Mouse (Mus musculus): ENCODE results near the gene Tcf19.
A peak's percentile ranks its signal among the peaks of the same experiment; 100 is the strongest.

The Tcf19 gene

GRCm38 (mm10) chr17:35516652-35517500 lies at the start of gene Tcf19, which contains the start of gene Cchcr1:
TSS of gene Tcf19 (minus strand) at chr17:35516824.
TSS of gene Cchcr1 (plus strand) at chr17:35517100.
- peak; percentile 93 to 97 for DNase-seq (ENCODE audit: low spot score in 2 of 2)

GRCm38 (mm10) chr17:35558216-35558615 lies 41.6 kb upstream of the Tcf19 start:
- DNase-seq (ENCODE audit: low spot score in 2 of 2) = no peak

GRCm38 (mm10) chr17:35557351-35557750 lies 40.7 kb upstream of the Tcf19 start:
- no peak for DNase-seq (ENCODE audit: low spot score in 2 of 2)

DNA sequence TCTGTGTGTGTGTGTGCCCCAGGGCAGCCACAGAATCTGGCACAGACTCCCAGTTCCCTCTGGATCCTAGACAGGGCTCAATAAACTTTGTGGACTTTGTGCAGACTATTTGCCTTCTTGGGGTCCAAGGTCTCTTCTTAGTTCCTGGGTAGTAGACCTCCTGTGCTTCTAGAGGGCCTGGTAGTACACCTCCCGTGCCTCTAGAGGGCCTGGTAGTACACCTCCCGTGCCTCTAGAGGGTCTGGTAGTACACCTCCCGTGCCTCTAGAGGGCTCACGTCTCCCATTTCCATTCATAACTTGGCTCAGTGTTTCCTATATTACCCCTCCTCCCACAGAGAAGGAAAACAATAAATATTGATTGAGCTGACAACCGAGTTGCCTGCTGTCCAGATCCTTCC lies 40.2 kb upstream of the Tcf19 start:
- peak in 1 of 2 experiments; percentile 52 for DNase-seq (ENCODE audit: low spot score in 2 of 2)

- DNase-seq (ENCODE audit: low spot score in 2 of 2) = no peak
These were observed 39.7 kb upstream of the Tcf19 start for GRCm38 (mm10) chr17:35556186-35556765.

GRCm38 (mm10) chr17:35554761-35555397 lies 38.3 kb upstream of the Tcf19 start:
- no peak for DNase-seq (ENCODE audit: low spot score in 2 of 2)

GRCm38 (mm10) chr17:35554321-35554720 lies 37.7 kb upstream of the Tcf19 start:
- no peak for DNase-seq (ENCODE audit: low spot score in 2 of 2)

- DNase-seq (ENCODE audit: low spot score in 2 of 2) = no peak
These were observed 35.3 kb upstream of the Tcf19 start, which contains the start of gene Cdsn for GRCm38 (mm10) chr17:35551881-35552414. TSS of gene Cdsn (plus strand) at chr17:35552128.

DNA sequence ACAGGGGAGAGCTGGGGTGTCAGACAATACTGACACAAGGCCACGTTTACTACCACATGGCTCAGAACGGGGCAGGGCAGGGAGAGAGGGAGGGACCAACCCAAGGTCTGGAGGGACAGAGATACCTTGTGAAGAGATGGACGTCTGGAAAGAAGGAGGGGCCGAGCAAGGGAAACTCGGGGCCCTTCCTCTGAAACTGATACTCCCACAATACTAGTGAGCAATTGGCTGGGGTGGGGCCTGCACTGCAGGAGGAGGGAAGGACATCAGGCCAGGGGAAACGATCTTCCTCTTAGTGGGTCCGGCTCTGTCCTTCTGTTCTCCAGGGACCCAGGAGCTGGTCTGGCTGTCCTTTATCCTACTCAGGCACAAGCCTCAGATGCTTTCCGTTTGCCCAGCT lies 34.2 kb upstream of the Tcf19 start:
- DNase-seq (ENCODE audit: low spot score in 2 of 2) = no peak

- no peak for DNase-seq (ENCODE audit: low spot score in 2 of 2)
These were observed 33.5 kb upstream of the Tcf19 start for GRCm38 (mm10) chr17:35550143-35550494.

DNA sequence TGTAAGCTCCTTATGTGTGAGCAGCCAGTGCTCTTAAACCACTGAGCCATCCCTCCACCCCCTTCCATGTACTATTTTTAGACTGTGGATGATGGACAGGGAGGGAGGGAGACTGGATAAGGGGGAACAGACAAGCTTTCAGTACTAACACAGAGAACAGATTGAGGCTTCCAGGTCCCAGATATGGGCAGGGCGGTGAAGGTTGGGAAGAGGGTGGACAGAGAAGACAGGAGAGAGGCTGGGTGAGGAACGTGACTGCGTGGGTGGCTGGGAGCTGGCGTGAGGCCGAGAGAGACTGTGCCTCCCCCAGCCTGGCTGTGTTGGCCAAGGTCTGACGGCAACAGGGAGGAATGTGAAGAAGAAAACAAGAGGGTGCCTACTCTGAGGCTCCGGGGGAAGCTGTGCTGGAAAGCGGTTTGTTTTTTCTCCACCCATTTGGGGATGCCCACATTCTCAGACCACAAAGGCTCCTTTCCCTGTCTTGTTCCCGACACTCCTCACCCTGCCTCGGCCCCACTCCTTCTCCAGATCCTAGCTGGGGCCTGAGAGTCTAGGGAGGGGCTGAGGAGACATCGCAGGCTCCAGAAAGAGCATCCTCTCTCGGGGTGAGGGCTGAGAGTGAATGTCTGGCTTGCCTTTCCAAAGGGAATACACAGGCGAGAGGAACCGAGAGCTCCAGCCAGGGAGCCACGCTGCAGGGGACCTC lies 33.0 kb upstream of the Tcf19 start:
- no peak for DNase-seq (ENCODE audit: low spot score in 2 of 2)

DNA sequence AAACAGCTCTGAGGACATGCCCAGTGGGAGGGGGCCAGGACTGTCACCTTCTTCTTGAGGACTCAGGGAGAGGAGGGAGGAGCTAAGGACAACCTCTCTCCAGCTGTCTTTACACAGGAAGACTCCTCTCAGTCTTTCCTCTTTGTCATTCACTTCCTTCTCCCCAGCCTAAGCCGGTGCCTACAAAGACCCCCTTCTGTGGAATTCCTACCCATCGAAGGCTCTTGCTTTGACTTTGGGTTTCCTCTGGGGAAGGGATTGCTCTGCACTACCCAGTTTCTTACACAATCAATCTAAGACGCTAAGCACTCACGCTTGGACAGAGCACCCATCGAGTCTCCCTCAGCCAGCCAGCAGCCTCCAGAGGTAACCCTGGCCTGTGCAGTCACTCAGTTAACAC lies 32.0 kb upstream of the Tcf19 start:
- DNase-seq (ENCODE audit: low spot score in 2 of 2) = no peak

GRCm38 (mm10) chr17:35547465-35547864 lies 30.8 kb upstream of the Tcf19 start:
- DNase-seq (ENCODE audit: low spot score in 2 of 2) = no peak

DNA sequence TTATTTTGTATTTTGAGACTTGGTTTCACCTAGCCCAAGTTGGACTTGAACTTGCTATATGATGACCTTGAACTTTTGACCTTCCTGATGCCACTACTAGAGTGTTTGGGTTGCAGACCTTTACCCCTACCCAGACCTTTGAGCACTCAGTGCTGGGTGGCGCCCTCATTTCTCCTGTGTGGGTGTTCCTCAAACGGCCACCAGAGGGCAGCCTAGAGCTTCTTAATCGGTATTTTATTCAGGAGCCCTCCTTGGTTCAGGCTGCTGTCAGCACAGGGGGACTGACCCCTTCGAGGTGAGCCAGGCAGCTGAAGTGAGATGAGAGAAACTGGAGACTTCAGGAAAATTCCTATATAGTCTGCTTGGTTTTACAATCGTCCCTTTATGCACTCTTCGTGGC lies 28.1 kb upstream of the Tcf19 start:
- DNase-seq (ENCODE audit: low spot score in 2 of 2) = peak; percentile 32 to 66

GRCm38 (mm10) chr17:35544001-35544400 lies 27.4 kb upstream of the Tcf19 start:
- no peak for DNase-seq (ENCODE audit: low spot score in 2 of 2)

GRCm38 (mm10) chr17:35543412-35543861 lies 26.8 kb upstream of the Tcf19 start:
- no peak for DNase-seq (ENCODE audit: low spot score in 2 of 2)

- no peak for DNase-seq (ENCODE audit: low spot score in 2 of 2)
These were observed 26.3 kb upstream of the Tcf19 start for GRCm38 (mm10) chr17:35542761-35543411.

- no peak for DNase-seq (ENCODE audit: low spot score in 2 of 2)
These were observed 22.9 kb upstream of the Tcf19 start for GRCm38 (mm10) chr17:35539540-35539939.

- DNase-seq (ENCODE audit: low spot score in 2 of 2) = no peak
These were observed 21.9 kb upstream of the Tcf19 start for GRCm38 (mm10) chr17:35538476-35538875.

DNA sequence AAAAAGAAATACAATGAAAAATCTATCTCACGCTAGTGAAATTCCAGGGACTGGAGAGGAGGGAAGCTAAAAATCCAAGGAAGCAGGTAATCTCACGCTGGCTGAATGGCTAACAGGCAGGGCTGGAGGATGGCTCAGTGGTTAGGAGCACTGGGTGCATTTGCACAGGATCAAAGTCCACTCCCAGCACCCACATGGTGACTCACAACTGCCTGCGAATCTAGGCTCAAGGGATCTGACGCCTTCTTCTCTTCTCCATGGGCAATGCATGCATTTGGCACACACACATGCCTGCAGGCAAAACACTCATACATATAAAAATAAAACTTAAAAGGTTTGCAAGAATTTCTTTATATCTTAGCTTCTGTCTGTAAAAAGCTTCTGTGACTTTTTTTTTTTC lies 20.8 kb upstream of the Tcf19 start:
- DNase-seq (ENCODE audit: low spot score in 2 of 2) = no peak

- DNase-seq (ENCODE audit: low spot score in 2 of 2) = peak; percentile 60 to 82
These were observed 17.7 kb upstream of the Tcf19 start for GRCm38 (mm10) chr17:35534343-35534742.
